Mouse (Mus musculus) liver, embryonic 14.5 days (tissue): ENCODE measurements around the gene Nfasc. TPM values are rescaled to one million over a fixed set of nuclear protein-coding genes. Genes with fewer than 3 reads are reported as not detected.

Source experiments
- ATAC-seq: fragments of 200-750 bp; cut with Nextera tagmentation; 2 replicates; pipeline ENCODE4 v1.8.0; 2017; ENCODE audit warnings: moderate number of reproducible peaks, mild to moderate bottlenecking, moderate library complexity; ENCODE audit not compliant: insufficient read depth
- DNase-seq, 3 experiments: peaks; one replicate each; pipeline ENCODE4 v3.0.0-alpha.2; 2012 to 2013; ENCODE audit warnings: low read depth in 3 of 3, low spot score in 3 of 3
- H3K27ac ChIP-seq: fragments of 300-500 bp; sonication (generic); 2 replicates; pipeline ENCODE4 v1.5.1; 2014; ENCODE audit warnings: moderate library complexity, mild to moderate bottlenecking, control low read depth, inconsistent platforms
- H3K27me3 ChIP-seq: fragments of 300-500 bp; sonication (generic); 2 replicates; pipeline ENCODE4 v1.6.1; 2014; ENCODE audit warnings: mild to moderate bottlenecking, low read length, moderate library complexity; ENCODE audit not compliant: control insufficient read depth, insufficient read depth
- H3K36me3 ChIP-seq: fragments of 300-500 bp; sonication (generic); replicated peaks from 2 replicates; pipeline ENCODE4 v1.6.1; 2014; ENCODE audit warnings: low read depth; ENCODE audit not compliant: control insufficient read depth, insufficient read depth
- H3K4me1 ChIP-seq, 2 experiments: fragments of 200-500 bp in 1 of 2; fragments of 300-500 bp in 1 of 2; sonication (generic) in 1 of 2; replicated peaks; 2 replicates each; pipeline ENCODE4 v1.6.1; 2012 to 2014; ENCODE audit warnings: antibody characterized with exemption in 1 of 2, inconsistent platforms in 1 of 2, low read length in 1 of 2; ENCODE audit not compliant: control insufficient read depth in 2 of 2, insufficient read depth in 2 of 2
- H3K4me2 ChIP-seq: fragments of 300-500 bp; sonication (generic); 2 replicates; pipeline ENCODE4 v1.6.1; 2014; ENCODE audit warnings: low read depth, mild to moderate bottlenecking, control low read depth, moderate library complexity
- H3K4me3 ChIP-seq, 2 experiments: fragments of 200-500 bp in 1 of 2; fragments of 300-500 bp in 1 of 2; sonication (generic) in 1 of 2; 2 replicates each; pipeline ENCODE4 v1.5.1; 2012 to 2014; ENCODE audit warnings: low read depth in 2 of 2, low read length in 2 of 2, mild to moderate bottlenecking in 2 of 2, control low read depth in 1 of 2, inconsistent platforms in 1 of 2, moderate library complexity in 1 of 2; ENCODE audit not compliant: insufficient read depth in 1 of 2
- H3K9ac ChIP-seq: fragments of 300-500 bp; sonication (generic); replicated peaks from 2 replicates; pipeline ENCODE4 v1.6.1; 2014; ENCODE audit warnings: mild to moderate bottlenecking, control low read depth, moderate library complexity
- H3K9me3 ChIP-seq: fragments of 300-500 bp; sonication (generic); 2 replicates; pipeline ENCODE4 v1.6.1; 2016; ENCODE audit warnings: low read length, mixed read lengths; ENCODE audit not compliant: control insufficient read depth
- CTCF ChIP-seq: IDR thresholded peaks from 2 replicates; pipeline ENCODE4 v1.5.1; 2016; ENCODE audit warnings: antibody characterized with exemption, low read depth, control low read depth
- EP300 ChIP-seq: IDR thresholded peaks from 2 replicates; pipeline ENCODE4 v1.6.1; 2016; ENCODE audit warnings: antibody characterized with exemption, low read depth
- WGBS: fragments of 180-500 bp; shearing (Covaris S2); extraction: QIAGEN DNeasy Blood & Tissue Kit; methylation state at CpG from one replicate; pipeline ENCODE4 v1.1.7; 2014; ENCODE audit not compliant: insufficient replicate concordance; 5-methylcytosine and 5-hydroxymethylcytosine counted together
- polyA plus RNA-seq, 2 experiments: library from polyadenylated mRNA; depleted of rRNA in 1 of 2; stranded (reverse) in 1 of 2; unstranded in 1 of 2; fragments of >200 nt; fragmentation: Nextera tagmentation in 1 of 2; extraction: Ambion mirVana in 1 of 2; gene quantifications; 2 replicates each; pipeline versions ENCODE4 v1.2.1 to v1.2.3; 2012 to 2014

The Nfasc gene
- polyA plus RNA-seq, 2 experiments, result 0.01 to 0.05 TPM

- H3K9ac ChIP-seq, result no peak overlapping the region
- no peak for TF ChIP-seq EP300
- TF ChIP-seq CTCF, result no peak
- H3K27me3 ChIP-seq, result no peaks in the 10 kb centered on the region
- H3K4me2 ChIP-seq, result no peak overlapping the region
- WGBS, result 72% methylated on average over 8 of the region's 8 CpGs
- no peak overlapping the region for H3K27ac ChIP-seq
- ATAC-seq (no peak), DNase-seq (no peak)
- H3K9me3 ChIP-seq, result no peaks in the 10 kb centered on the region
- H3K4me1 ChIP-seq, result no peaks in the 10 kb centered on the region
- H3K36me3 ChIP-seq, result no peaks in the 10 kb centered on the region
- H3K4me3 ChIP-seq, result no peak overlapping the region
Observed at GRCm38 (mm10) chr1:132523048-132523447, 218.5 kb downstream of the Nfasc start.

- ATAC-seq, result peak; percentile 44; the same call in 1 of the 2 replicates
- Histone ChIP-seq H3K4me1 (no peaks in the 10 kb centered on the region), H3K9ac (no peak overlapping the region)
Observed at GRCm38 (mm10) chr1:132520764-132521163, 220.8 kb downstream of the Nfasc start.

GRCm38 (mm10) chr1:132519734-132520133 is 221.9 kb downstream of the Nfasc start:
- Histone ChIP-seq H3K9ac (no peak overlapping the region), H3K4me3 (no peak overlapping the region), H3K9me3 (no peaks in the 10 kb centered on the region), H3K36me3 (no peaks in the 10 kb centered on the region), H3K4me2 (no peak overlapping the region), H3K27ac (no peak overlapping the region), H3K4me1 (no peaks in the 10 kb centered on the region), H3K27me3 (no peaks in the 10 kb centered on the region)
- no peak for TF ChIP-seq EP300
- no peak for TF ChIP-seq CTCF
- WGBS, result 76% methylated on average over 11 of the region's 11 CpGs
- no peak for ATAC-seq
- DNase-seq, result no peak

More at GRCm38 (mm10) chr1:132520764-132521163, 220.8 kb downstream of the Nfasc start:
- DNase-seq, result peak; percentile 31 to 37 (median 33)
- no peak overlapping the region for H3K27ac ChIP-seq
- no peaks in the 10 kb centered on the region for H3K27me3 ChIP-seq
- H3K9me3 ChIP-seq, result no peaks in the 10 kb centered on the region
- TF ChIP-seq EP300 (no peak), CTCF (peak; percentile 47)
- no peaks in the 10 kb centered on the region for H3K36me3 ChIP-seq
- no peak overlapping the region for H3K4me2 ChIP-seq
- WGBS, result 11% methylated on average over 3 of the region's 6 CpGs
- no peak overlapping the region for H3K4me3 ChIP-seq

GRCm38 (mm10) chr1:132518621-132519020 is 223.0 kb downstream of the Nfasc start:
- TF ChIP-seq CTCF (no peak), EP300 (no peak)
- DNase-seq (no peak), ATAC-seq (no peak)
- H3K4me3 ChIP-seq, result no peak overlapping the region
- 69% methylated on average over 18 of the region's 18 CpGs for WGBS
- H3K36me3 ChIP-seq, result no peaks in the 10 kb centered on the region
- no peak overlapping the region for H3K9ac ChIP-seq
- no peaks in the 10 kb centered on the region for H3K9me3 ChIP-seq
- H3K27me3 ChIP-seq, result no peaks in the 10 kb centered on the region
- no peak overlapping the region for H3K27ac ChIP-seq
- H3K4me1 ChIP-seq, result no peaks in the 10 kb centered on the region
- H3K4me2 ChIP-seq, result no peak overlapping the region

- no peak for TF ChIP-seq CTCF
- TF ChIP-seq EP300, result no peak
- WGBS, result 73% methylated on average over 11 of the region's 11 CpGs
- H3K36me3 ChIP-seq, result no peaks in the 10 kb centered on the region
- no peak overlapping the region for H3K4me3 ChIP-seq
- no peak for ATAC-seq
- no peaks in the 10 kb centered on the region for H3K4me1 ChIP-seq
- no peak for DNase-seq
- H3K27ac ChIP-seq, result no peak overlapping the region
- H3K9me3 ChIP-seq, result no peaks in the 10 kb centered on the region
- no peak overlapping the region for H3K4me2 ChIP-seq
- H3K9ac ChIP-seq, result no peak overlapping the region
- H3K27me3 ChIP-seq, result no peaks in the 10 kb centered on the region
Observed at GRCm38 (mm10) chr1:132516776-132517175, 224.8 kb downstream of the Nfasc start.
